Mouse (Mus musculus) heart, embryonic 11.5 days (tissue): ENCODE data around the gene Rsrc2. TPM values are rescaled to one million over a fixed set of nuclear protein-coding genes. Genes with fewer than 3 reads are reported as not detected.
"Not testable (repeated sequence)": the region's sequence is repeated elsewhere in the genome, so short reads cannot be mapped to it uniquely, and the experiment has no call there.

ENCODE experiments used
- ATAC-seq: fragments of 200-750 bp; cut with Nextera tagmentation; replicated peaks from 2 replicates; pipeline ENCODE4 v1.8.0; 2017; ENCODE audit warnings: moderate library complexity; ENCODE audit not compliant: insufficient number of reproducible peaks, low FRiP score, low TSS enrichment
- H3K27ac ChIP-seq: fragments of 300-500 bp; sonication (generic); 2 replicates; pipeline ENCODE4 v1.5.1; 2014; ENCODE audit warnings: mild to moderate bottlenecking, low read depth, low read length
- H3K27me3 ChIP-seq: fragments of 300-500 bp; sonication (generic); 2 replicates; pipeline ENCODE4 v1.6.1; 2014; ENCODE audit warnings: mild to moderate bottlenecking, low read length, mixed read lengths; ENCODE audit not compliant: control insufficient read depth, insufficient read depth
- H3K36me3 ChIP-seq: fragments of 300-500 bp; sonication (generic); 2 replicates; pipeline ENCODE4 v1.6.1; 2014; ENCODE audit warnings: mild to moderate bottlenecking, low read length, moderate library complexity, mixed read lengths; ENCODE audit not compliant: control insufficient read depth, insufficient read depth
- H3K4me1 ChIP-seq: fragments of 300-500 bp; sonication (generic); 2 replicates; pipeline ENCODE4 v1.6.1; 2014; ENCODE audit warnings: low read length; ENCODE audit not compliant: control insufficient read depth, insufficient read depth
- H3K4me2 ChIP-seq: fragments of 300-500 bp; sonication (generic); 2 replicates; pipeline ENCODE4 v1.6.1; 2014; ENCODE audit warnings: mild to moderate bottlenecking, moderate library complexity
- H3K4me3 ChIP-seq: fragments of 300-500 bp; sonication (generic); 2 replicates; pipeline ENCODE4 v1.5.1; 2014; ENCODE audit warnings: low read depth, low read length
- H3K9ac ChIP-seq: fragments of 300-500 bp; sonication (generic); 2 replicates; pipeline ENCODE4 v1.6.1; 2014; ENCODE audit warnings: mild to moderate bottlenecking, low read depth, low read length, moderate library complexity
- H3K9me3 ChIP-seq: fragments of 300-500 bp; sonication (generic); replicated peaks from 2 replicates; pipeline ENCODE4 v1.6.1; 2016; ENCODE audit warnings: low read length; ENCODE audit not compliant: control insufficient read depth
- WGBS: fragments of 180-500 bp; shearing (Covaris S2); extraction: QIAGEN DNeasy Blood & Tissue Kit; methylation state at CpG from one replicate; pipeline ENCODE4 v1.1.7; 2014; ENCODE audit not compliant: insufficient replicate concordance; 5-methylcytosine and 5-hydroxymethylcytosine counted together
- polyA plus RNA-seq: library from polyadenylated mRNA; unstranded; fragments of >200 nt; fragmentation: Nextera tagmentation; extraction: Ambion mirVana; gene quantifications from 2 replicates; pipeline ENCODE4 v1.2.1, GENCODE M21; 2014

Rsrc2 gene
- polyA plus RNA-seq: 104 and 109 TPM in 2 replicates

- H3K9ac ChIP-seq: peak within 1 kb of the TSS; percentile 96
- WGBS: under 1% methylated on average over 63 of the region's 63 CpGs
- no peaks in the 10 kb centered on the region for H3K27me3 ChIP-seq
- H3K27ac ChIP-seq: peak within 1 kb of the TSS; percentile 99
- peak within 1 kb of the TSS; percentile 64 for H3K4me3 ChIP-seq
- peaks cover 10% of the 10 kb centered on the region; the same call in 1 of the 2 replicates for H3K4me1 ChIP-seq
- H3K4me2 ChIP-seq: peak within 1 kb of the TSS; percentile 93
- ATAC-seq: peak; percentile 95
- H3K36me3 ChIP-seq: peaks cover 4% of the 10 kb centered on the region
- H3K9me3 ChIP-seq: no peaks in the 10 kb centered on the region
Observed at GRCm38 (mm10) chr5:123749065-123750064, at the start of gene Rsrc2, which contains the start of gene Kntc1. Rsrc2 (minus strand) TSS chr5:123749414. Kntc1 (plus strand) TSS chr5:123749716.

- no peaks in the 10 kb centered on the region for H3K4me1 ChIP-seq
- H3K27me3 ChIP-seq: no peaks in the 10 kb centered on the region
- H3K4me2 ChIP-seq: no peak overlapping the region
- peaks cover 21% of the 10 kb centered on the region for H3K36me3 ChIP-seq
- no peak for ATAC-seq
- no peak overlapping the region for H3K27ac ChIP-seq
- no peak overlapping the region for H3K9ac ChIP-seq
- H3K4me3 ChIP-seq: no peak overlapping the region
- no peaks in the 10 kb centered on the region for H3K9me3 ChIP-seq
- 77% methylated on average over 2 of the region's 2 CpGs for WGBS
Observed at GRCm38 (mm10) chr5:123793081-123793480, 43.9 kb upstream of the Rsrc2 start.

GRCm38 (mm10) chr5:123788976-123789375, 39.8 kb upstream of the Rsrc2 start:
- Histone ChIP-seq H3K4me3 (no peak overlapping the region), H3K4me2 (no peak overlapping the region), H3K27ac (no peak overlapping the region), H3K27me3 (no peaks in the 10 kb centered on the region), H3K9ac (no peak overlapping the region), H3K9me3 (no peaks in the 10 kb centered on the region), H3K36me3 (peaks cover 25% of the 10 kb centered on the region), H3K4me1 (no peaks in the 10 kb centered on the region)
- 89% methylated on average over 7 of the region's 7 CpGs for WGBS
- ATAC-seq: no peak

GRCm38 (mm10) chr5:123781864-123782263, 32.6 kb upstream of the Rsrc2 start:
- H3K9ac ChIP-seq: no peak overlapping the region
- no peak overlapping the region for H3K4me3 ChIP-seq
- H3K36me3 ChIP-seq: peaks cover 21% of the 10 kb centered on the region
- no peak overlapping the region for H3K4me2 ChIP-seq
- no peaks in the 10 kb centered on the region for H3K4me1 ChIP-seq
- no peak for ATAC-seq
- H3K27ac ChIP-seq: no peak overlapping the region
- H3K27me3 ChIP-seq: no peaks in the 10 kb centered on the region
- no peaks in the 10 kb centered on the region for H3K9me3 ChIP-seq
- WGBS: 90% methylated on average over 4 of the region's 4 CpGs

GRCm38 (mm10) chr5:123780716-123781115, 31.5 kb upstream of the Rsrc2 start:
- H3K36me3 ChIP-seq: peaks cover 17% of the 10 kb centered on the region
- ATAC-seq: no peak
- no peak overlapping the region for H3K4me2 ChIP-seq
- no peak overlapping the region for H3K4me3 ChIP-seq
- no peaks in the 10 kb centered on the region for H3K9me3 ChIP-seq
- H3K27me3 ChIP-seq: no peaks in the 10 kb centered on the region
- 89% methylated on average over 8 of the region's 8 CpGs for WGBS
- no peaks in the 10 kb centered on the region for H3K4me1 ChIP-seq
- no peak overlapping the region for H3K27ac ChIP-seq
- H3K9ac ChIP-seq: no peak overlapping the region

- ATAC-seq: no peak
- Histone ChIP-seq H3K4me3 (no peak overlapping the region), H3K27ac (no peak overlapping the region), H3K4me1 (no peaks in the 10 kb centered on the region), H3K27me3 (no peaks in the 10 kb centered on the region), H3K9ac (no peak overlapping the region), H3K36me3 (peaks cover 6% of the 10 kb centered on the region; the same call in 1 of the 2 replicates), H3K4me2 (no peak overlapping the region), H3K9me3 (no peaks in the 10 kb centered on the region)
- 91% methylated on average over 9 of the region's 9 CpGs for WGBS
Observed at GRCm38 (mm10) chr5:123773441-123773840, 24.2 kb upstream of the Rsrc2 start.

- not testable (repeated sequence) for H3K27me3 ChIP-seq, H3K9me3 ChIP-seq, H3K27ac ChIP-seq, H3K4me2 ChIP-seq, ATAC-seq, H3K9ac ChIP-seq, H3K4me1 ChIP-seq, H3K4me3 ChIP-seq, H3K36me3 ChIP-seq
- 90% methylated on average over 11 of the region's 11 CpGs for WGBS
Observed at GRCm38 (mm10) chr5:123766455-123766854, 17.2 kb upstream of the Rsrc2 start.

GRCm38 (mm10) chr5:123765506-123765905, 16.3 kb upstream of the Rsrc2 start:
- Histone ChIP-seq H3K4me2 (no peak overlapping the region), H3K27me3 (no peaks in the 10 kb centered on the region), H3K27ac (no peak overlapping the region), H3K9ac (no peak overlapping the region), H3K9me3 (no peaks in the 10 kb centered on the region), H3K4me3 (no peak overlapping the region), H3K36me3 (peaks cover 4% of the 10 kb centered on the region; the same call in 1 of the 2 replicates), H3K4me1 (no peaks in the 10 kb centered on the region)
- 88% methylated on average over 11 of the region's 11 CpGs for WGBS
- no peak for ATAC-seq
